Mouse (Mus musculus) right cerebral cortex, postnatal 25 days (tissue): ENCODE measurements around the gene S1pr3.

Experiments
- DNase-seq: peaks from one replicate; pipeline ENCODE4 v3.0.0; 2022

S1pr3 gene

GRCm38 (mm10) chr13:51464294-51464693, 55.9 kb downstream of the S1pr3 start:
- no peak for DNase-seq

GRCm38 (mm10) chr13:51466117-51466841, 57.8 kb downstream of the S1pr3 start:
- DNase-seq = no peak

- DNase-seq = no peak
These were observed 60.3 kb downstream of the S1pr3 start for GRCm38 (mm10) chr13:51468697-51469250.
